Mouse (Mus musculus): ENCODE measurements around the gene Ralgps2.

The Ralgps2 gene

DNA sequence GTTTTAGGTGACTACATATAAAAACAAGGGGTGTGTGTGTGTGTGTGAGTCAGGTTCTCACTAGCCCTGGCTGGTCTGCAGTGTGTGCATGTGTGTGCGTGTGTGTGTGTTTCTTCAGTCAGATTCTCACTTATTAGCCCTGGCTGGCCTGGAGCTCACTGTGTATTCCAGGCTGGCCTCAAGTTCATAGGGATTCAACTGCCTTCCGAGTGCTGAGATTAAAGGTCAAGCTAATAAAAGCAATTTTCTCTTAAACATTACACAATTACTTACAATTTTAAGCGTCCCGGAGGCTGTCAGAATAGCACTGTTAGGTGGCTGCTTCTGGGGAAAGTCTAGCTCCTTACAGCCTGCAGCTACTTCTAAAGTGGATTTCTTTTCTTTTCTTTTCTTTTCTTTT is 101.2 kb downstream of the Ralgps2 start, which contains the start of gene Angptl1:
Angptl1 (plus strand) TSS at position 386 of the 400 bp plus-strand sequence.
- no peak for DNase-seq (ENCODE audit: extremely low read depth, low read depth)

- no peak for DNase-seq (ENCODE audit: extremely low read depth, low read depth)
Observed at GRCm38 (mm10) chr1:156819236-156819635, 120.2 kb downstream of the Ralgps2 start.

DNA sequence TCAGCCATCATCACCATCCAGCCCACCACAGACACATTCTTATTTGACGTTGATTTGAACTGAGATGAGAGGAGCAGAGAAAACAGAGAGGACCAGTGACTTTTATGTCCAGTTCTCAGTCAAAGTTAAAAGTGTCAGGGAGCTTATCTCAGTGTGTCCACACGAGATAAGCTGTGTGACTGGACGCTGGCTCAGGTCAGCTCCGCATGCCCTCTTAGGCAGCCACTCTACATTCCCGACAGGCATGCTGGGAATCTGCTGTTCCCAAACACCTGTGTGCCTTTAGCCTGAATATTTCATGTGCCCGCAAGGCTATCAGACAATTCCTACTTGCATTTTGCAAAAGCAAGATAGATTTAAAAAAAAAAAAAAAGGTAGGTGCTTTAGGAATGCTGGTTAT is 125.9 kb downstream of the Ralgps2 start:
- DNase-seq (ENCODE audit: extremely low read depth, low read depth) = no peak

GRCm38 (mm10) chr1:156812716-156813115 is 126.7 kb downstream of the Ralgps2 start:
- no peak for DNase-seq (ENCODE audit: extremely low read depth, low read depth)

DNA sequence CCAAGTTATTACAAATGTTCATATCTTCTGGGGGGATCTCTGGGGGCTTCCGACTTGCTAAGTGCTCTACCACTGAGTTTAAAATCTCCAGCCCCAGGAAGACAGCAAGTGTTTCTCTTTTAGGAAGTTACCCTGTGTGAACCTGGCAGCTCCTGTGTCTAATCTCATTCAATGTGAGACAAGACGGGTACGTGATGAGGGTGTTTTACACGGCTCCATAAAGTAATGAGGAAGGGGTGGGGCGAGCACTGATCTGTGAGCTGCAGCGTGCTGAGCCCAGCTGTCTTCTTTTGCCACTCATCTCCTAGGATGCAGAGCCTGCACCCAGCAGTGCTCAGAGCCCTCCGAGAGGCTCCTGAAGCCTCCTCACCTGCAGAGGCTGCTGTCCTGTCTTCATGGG is 127.5 kb downstream of the Ralgps2 start:
- DNase-seq (ENCODE audit: extremely low read depth, low read depth) = no peak

DNA sequence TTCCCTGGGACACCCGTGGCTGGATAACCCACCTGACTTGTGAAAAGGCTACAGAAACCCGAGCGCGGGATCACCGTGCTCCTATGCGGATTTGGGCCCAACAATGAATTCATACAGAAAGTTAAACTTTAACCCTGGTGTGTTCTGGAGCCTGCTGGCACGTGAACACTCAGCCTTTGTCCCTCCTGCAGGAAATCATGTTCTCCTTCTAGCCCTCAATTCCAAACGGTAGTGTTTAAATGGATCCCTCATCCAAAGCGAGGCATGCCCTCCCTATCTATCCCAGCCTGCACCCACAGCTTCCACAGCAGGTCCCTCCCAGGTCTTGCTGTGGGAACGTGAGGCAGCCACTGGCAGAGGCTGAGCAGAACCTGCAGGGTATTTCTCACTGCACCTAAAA is 131.1 kb downstream of the Ralgps2 start:
- DNase-seq (ENCODE audit: extremely low read depth, low read depth) = no peak

DNA sequence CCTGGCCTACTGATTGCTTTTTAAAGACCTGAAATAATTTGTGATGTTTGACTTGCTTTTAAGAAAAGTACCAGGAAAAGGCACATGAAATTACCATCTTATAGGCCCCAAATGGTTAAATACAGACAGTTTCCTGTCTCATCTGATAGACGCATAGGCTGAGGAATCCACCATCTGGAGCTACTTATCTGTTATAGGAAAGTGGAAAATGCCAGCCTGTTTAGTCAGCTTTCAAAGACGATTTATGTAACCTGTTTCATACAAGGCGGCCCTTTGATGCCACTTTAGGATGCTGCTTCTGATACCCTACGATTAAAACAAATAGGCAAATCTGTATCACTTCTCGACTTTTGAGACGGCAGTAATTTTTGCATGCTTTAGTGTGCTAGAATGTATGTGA is 138.2 kb downstream of the Ralgps2 start:
- no peak for DNase-seq (ENCODE audit: extremely low read depth, low read depth)

DNA sequence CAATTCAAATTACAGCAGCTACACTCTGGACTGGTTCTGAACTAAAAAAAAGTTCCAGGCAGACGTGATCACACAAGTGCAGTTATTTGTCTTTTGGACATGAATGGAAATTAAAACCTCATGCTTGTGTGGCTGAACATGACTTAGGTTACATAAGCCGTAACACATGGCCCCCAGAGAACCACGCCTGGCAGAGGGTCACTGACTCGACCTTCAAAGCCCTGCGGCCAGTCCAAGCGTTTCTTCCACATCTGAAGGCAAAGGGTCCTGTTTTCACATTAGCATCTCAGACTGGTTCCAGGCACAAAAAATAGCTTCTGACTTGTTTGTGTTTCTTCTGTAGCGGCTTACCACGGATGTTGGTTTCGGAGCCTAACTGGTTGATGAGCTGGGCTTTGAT is 143.2 kb downstream of the Ralgps2 start:
- DNase-seq (ENCODE audit: extremely low read depth, low read depth) = no peak

- no peak for DNase-seq (ENCODE audit: extremely low read depth, low read depth)
Observed at GRCm38 (mm10) chr1:156789844-156790490, 149.5 kb downstream of the Ralgps2 start.

DNA sequence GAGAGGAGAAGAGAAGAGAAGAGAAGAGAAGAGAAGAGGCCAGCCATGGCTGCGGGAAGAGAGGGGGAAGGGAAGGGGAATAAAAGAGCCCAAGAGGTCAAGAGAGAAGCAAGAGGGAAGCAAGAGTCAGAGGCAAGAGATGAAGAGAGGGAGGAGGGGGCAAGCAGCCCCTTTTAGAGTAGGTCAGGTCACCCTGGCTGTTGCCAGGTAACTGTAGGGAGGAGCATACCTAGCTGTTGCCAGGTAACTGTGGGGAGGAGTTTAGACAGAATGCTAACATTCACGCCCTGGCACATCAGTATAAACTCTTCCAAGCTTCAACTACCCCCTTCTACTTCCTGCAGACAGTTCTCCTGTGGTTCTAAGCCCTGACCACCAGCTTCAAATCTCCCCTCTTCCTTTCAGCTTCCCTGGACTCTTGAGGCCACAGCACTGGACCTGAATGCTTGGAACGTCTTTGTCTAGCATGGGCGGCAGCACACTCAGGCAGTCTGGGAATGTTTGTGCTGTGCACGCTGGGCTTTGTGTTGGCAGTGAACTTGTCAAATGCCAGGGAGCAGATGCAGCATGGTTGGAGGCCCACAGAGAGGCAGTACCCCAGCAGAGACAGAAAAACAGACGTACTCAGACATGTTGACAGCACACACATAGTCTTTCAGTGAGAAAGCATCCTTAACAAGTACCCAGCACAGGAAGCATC is 152.1 kb downstream of the Ralgps2 start:
- no peak for DNase-seq (ENCODE audit: extremely low read depth, low read depth)

- peak; percentile 64 for DNase-seq (ENCODE audit: extremely low read depth, low read depth)
Observed at GRCm38 (mm10) chr1:156786074-156786473, 153.4 kb downstream of the Ralgps2 start.

DNA sequence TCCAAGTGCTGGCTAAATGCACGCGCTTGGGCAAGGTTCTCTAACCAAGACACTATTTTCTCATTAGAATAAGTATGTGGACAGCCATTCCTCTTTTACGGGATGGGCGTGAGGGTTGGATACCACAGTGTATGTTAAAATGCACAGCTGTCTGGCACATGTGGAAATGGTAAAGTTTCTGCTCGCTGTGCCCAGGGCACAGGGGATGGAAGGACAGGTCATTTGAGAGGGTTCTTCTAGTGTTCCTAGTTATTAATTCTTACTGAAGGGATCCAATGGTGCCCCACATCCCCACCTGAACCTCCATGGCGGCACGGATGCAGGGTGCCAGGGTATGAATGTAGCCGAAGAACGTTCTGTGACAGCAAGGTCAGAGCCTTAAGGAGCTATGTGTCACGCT is 154.5 kb downstream of the Ralgps2 start:
- no peak for DNase-seq (ENCODE audit: extremely low read depth, low read depth)

DNA sequence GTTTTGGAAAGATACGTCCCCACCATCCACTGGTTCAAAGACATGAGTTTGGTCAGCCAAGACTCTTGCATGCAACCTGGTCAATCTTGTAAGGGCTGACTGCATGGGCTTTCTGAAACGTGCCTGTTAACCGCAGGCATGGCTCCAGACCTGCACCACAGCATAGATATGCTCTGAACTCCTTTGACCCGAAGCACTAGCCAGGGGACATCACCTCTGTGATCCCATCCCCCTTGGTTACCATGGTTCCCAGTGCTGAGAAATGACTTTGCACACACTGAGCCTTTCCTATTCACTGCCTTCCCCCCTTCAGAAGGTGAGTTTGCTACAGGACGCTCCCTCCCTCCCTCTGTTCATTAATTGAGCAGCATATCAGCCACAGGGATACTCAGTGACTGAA is 155.3 kb downstream of the Ralgps2 start:
- DNase-seq (ENCODE audit: extremely low read depth, low read depth) = no peak

GRCm38 (mm10) chr1:156781971-156782850 is 157.2 kb downstream of the Ralgps2 start:
- DNase-seq (ENCODE audit: extremely low read depth, low read depth) = no peak

GRCm38 (mm10) chr1:156781076-156781741 is 158.2 kb downstream of the Ralgps2 start:
- DNase-seq (ENCODE audit: extremely low read depth, low read depth) = no peak

DNA sequence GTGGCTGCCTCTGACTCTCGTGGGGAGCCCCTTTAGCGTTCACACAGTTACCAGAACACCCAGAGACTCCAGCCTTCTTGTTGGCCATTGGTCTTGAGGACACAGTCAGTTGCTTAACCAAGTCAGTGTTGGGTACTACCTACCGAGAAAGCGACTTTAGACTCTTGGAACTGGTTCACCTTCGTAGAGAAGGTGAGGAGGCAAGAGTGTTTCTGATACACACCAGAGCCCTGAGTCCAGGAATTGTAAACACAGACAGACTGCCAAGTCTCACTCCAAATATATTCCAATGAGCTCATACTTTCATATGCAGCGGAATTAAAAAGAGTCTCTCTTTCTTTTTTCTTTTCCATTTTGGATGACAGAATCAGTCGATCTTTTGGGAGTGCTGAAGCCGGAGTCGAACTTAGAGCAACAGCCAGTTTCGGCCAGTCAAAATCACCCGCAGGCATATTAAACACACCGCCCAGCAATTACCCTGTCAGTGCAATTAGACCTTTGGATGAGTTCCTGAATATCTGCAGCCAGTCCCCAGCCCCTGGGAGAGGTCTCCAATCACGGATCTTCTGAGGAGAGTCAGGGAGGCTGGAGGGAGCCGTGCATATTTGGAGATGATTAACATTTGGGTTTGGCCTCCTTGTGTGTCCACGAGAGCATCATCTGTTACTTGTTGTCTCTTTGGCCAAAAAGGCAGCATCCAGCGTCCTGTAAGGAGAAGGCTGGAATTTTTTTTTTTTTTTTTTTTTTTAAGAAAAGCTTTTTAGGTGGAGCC is 159.0 kb downstream of the Ralgps2 start:
- DNase-seq (ENCODE audit: extremely low read depth, low read depth) = no peak

DNA sequence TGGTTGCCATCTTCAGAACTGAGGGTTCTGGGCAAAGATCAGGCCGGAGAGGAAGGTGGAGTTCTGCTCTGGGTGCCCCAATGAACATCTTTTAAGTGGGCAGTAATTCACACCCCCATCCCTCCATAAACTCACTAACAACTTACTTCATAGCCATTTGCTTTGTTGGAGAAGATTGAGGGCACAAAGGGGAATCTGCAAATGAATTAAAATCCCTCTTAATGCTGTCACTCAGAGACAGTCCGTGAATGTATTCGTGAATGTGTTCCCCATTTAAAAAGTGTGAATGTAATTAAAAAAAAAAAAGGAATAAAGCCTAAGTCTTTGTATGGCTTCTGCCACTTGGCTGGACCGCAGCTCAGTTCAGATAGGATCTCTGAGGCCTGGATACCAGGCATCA is 159.8 kb downstream of the Ralgps2 start:
- DNase-seq (ENCODE audit: extremely low read depth, low read depth) = no peak

DNA sequence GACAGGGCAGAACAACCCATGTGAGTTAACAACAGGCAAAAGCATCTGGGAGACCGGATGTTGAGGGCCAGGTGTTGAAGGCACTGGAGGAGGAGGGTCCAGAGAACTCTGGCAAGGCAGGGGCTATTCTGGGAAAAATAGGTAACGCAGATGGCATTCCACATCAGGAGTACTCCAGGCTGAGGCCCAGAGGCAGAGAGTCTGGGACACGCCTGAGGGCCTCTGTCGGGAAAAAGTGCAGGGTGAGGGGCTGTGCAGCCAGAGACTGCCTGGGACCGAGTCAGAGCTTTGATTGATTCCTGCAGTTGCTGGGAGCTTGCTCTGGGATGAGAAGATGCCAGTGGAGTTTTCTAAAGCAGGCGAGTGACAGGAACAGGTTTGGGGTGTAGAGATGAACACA is 160.4 kb downstream of the Ralgps2 start:
- DNase-seq (ENCODE audit: extremely low read depth, low read depth) = no peak

DNA sequence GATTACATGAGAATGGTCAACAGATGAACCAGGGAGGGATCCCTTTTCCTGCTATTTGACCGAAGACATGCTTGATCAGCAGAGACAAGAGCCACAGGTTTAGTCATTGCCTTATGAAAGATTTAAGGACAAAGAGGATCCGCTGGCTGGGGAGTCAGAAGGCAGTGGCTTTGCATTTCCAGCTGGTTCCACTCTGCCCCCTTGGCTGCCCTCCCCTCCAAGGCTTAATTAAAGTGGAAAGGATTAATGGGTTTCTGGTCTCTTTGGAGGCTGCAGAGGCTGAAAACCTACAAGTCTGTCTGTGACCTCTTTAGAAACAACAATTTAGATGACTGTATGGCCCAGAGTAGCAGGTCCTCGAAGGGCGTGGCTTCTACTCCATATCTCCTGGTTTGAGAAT is 161.5 kb downstream of the Ralgps2 start:
- DNase-seq (ENCODE audit: extremely low read depth, low read depth) = no peak

DNA sequence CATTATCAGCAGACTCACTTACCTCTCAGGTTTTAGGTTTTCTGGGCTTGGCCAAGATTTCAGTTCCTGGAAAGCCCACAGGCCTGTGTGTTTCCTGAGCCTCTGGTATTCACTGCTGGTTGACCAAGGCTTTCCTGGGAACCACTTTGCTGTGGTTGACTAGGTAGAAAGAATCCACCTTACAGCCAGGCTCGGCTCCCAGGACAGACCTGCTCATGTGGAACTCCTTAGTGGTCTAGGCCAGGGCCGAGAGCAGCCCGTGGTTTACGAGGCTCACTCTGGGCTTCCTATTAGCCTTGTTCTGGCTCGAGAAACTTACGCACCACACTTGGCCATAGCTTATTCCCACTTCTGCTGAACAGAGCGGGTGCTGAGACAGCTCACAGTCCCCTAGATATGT is 163.4 kb downstream of the Ralgps2 start:
- DNase-seq (ENCODE audit: extremely low read depth, low read depth) = no peak

DNA sequence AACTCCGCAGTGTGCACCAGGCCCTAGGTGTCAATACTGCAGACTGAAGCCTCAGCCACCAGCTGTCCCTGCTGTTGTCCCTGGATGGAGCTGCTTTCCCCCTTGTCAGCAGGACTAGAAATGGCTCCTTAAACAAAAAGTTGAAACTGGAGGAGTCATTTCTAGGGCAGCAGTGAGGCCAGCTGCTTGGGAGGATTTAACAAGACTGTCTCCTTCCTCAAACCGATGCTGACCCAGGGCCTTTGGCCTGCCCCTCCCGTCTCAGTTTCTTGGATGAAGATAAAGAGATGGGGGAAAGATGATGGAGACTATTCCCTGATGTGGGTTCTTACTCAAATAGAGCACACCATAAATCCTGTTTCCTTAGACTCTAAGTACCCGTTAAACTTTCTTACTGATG is 164.2 kb downstream of the Ralgps2 start:
- no peak for DNase-seq (ENCODE audit: extremely low read depth, low read depth)

Measured in MEL-GATA-1-ER (cell line).